Mouse (Mus musculus): ENCODE data around the gene Nxt1. TPM values are rescaled to one million over a fixed set of nuclear protein-coding genes. Genes with fewer than 3 reads are reported as not detected.

Nxt1 gene
- total RNA-seq, 2 experiments from 2014 or later = 11.5 to 11.9 TPM

DNA sequence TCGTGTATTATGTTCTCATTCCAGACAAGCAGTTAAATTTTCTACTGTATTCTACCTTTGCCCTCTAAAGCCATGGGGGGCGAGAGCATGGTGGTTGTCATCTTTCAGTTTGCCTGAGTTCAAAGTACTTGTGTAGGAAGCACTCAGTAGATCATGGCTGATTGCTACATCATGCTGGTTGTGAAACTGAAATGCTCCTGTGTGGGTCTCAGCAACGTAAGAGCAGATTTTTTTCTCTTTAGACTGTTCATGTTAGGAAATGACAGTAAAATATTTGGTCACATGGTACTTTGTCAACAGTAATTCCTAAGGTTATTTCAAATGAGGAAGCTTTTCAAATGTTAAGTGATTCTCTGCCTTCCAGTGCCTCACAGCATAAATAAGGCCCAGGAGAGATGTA is 13.3 kb downstream of the Nxt1 start:
- no peak for DNase-seq (ENCODE audit: low spot score in 2 of 2)
- intact Hi-C loops (cut with DNase I) = no loop called here

DNA sequence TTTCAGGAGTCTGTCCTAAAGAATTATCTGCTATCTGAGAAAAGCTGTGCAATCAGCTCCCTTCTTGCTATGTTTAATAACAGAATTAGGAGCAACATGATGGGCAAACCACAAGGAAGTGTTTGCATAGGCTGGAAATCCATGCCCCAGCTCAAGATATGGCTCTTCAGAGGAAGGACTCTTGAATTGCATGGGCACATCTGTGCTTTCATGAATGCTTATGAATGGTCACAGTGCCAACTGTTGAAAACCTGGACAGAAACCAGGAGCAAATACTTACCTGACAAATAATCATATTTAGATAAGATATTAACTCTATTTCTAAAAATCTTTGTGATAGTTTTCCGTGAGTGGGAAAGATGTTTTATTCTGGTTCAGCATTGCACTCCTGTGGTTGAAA is 14.5 kb downstream of the Nxt1 start:
- DNase-seq (ENCODE audit: low spot score in 2 of 2) = no peak
- intact Hi-C loops (cut with DNase I) = no loop called here

DNA sequence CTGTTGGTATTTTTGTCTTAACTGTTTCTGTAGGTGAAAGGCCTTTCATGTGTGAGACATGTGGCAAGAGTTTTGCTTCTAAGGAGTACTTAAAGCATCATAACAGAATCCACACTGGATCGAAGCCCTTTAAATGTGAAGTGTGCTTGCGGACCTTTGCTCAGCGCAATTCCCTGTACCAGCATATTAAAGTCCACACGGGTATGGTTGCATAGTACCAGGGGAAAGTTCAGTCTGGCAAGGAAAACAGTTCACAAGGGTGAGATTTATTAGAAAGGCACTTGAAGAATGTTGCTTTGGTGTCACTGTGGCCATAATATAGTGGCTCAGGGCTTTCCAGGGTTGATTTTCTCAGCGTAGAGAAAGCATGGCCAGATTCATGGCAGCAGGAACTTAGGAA is 15.6 kb downstream of the Nxt1 start:
- DNase-seq (ENCODE audit: low spot score in 2 of 2) = no peak
- intact Hi-C loops (cut with DNase I) = no loop called here

DNA sequence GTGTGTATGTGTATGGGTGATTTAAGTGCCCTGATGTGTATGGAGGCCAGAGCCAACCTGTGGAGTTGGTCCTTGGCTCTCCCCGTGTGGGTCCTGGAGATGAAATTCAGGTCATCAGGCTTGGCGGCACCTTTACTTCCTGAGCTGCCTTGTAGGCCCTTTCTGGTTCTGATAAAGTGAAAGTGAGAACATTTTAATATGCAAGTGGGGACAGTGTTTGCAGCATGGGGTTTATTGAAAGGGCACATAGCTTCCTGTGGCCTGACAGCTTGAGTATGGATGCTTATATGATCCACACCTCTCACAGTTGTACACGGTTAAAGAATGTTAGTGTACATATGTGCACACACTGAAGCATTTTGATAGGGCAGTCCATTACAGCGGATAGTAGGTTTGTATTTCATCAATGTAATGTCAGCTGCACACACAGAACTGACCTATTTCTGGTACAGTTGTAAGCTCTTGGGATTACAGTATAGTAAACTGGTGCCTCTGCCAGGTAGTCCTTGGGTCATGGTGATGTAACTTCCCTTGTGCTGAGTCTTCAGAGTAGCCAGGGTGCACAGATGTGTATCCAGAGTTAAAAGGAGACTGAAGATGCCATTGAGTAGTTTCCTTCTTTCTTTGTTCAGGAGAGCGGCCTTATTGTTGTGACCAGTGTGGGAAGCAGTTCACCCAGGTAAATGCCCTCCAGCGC is 17.2 kb downstream of the Nxt1 start:
- DNase-seq (ENCODE audit: low spot score in 2 of 2) = no peak
- intact Hi-C loops (cut with DNase I) = no loop called here

DNA sequence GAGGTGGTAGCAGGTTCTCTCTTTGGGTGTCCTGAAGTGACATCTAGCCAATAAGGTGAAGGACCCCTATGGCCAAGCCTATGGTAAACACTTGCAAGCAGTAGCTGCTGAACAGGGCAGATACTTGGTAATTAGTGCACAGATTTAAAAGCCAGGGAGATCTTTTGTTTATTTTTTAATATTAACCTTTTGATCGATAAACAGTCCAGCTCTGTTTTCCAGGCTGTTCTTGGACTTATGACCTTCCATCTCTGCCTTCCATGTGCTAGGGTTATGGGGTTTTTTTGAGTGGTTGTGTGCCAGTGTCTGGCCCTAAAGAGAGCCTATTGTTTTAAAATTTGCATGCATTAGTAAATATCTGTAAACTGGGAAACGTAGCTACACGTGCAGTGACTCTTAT is 17.9 kb downstream of the Nxt1 start:
- DNase-seq (ENCODE audit: low spot score in 2 of 2) = no peak
- intact Hi-C loops (cut with DNase I) = no loop called here

DNA sequence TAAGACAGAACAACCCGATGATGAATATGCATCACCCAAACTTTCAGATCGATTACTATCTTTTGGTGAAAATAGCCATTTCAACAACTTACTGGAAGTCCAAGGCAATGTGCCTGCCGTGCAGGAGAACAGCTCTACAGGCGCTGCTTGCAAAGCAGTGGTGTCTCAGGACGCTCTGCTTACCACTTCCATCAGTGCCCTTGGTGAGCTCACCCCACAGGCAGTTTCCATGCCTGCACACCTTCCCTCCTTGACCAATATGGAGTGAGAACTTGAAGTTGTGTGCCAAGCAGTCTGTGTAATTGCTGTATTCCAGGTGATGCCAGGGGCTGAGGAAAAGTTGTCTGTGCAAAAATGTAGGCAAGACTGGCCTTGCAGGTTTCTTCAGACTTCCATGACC is 18.4 kb downstream of the Nxt1 start:
- intact Hi-C loops (cut with DNase I) = no loop called here

DNA sequence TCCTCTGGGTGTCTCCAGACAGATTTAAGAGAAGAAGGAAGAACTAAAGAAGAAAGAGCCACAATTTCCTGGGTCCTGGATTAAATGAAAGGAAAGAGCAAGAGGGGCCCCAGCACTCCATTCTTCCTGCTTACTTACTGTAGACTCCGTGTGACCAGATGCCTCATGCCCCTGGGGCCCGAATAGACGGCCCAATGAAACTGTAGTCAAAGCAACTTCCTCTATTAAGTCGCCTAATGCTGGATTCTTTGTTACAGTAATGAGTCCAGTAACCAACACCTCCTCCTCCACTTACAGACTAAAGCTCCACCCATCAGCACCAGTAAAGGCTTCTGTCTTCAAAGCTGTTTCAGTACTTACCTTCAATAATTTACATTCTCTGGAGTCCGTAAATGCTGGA is 26.2 kb downstream of the Nxt1 start:
- intact Hi-C loops (cut with DNase I) = no loop called here
- no peak for DNase-seq (ENCODE audit: low spot score in 2 of 2)

More for the DNA sequence above, 18.4 kb downstream of the Nxt1 start:
- no peak for DNase-seq (ENCODE audit: low spot score in 2 of 2)

DNA sequence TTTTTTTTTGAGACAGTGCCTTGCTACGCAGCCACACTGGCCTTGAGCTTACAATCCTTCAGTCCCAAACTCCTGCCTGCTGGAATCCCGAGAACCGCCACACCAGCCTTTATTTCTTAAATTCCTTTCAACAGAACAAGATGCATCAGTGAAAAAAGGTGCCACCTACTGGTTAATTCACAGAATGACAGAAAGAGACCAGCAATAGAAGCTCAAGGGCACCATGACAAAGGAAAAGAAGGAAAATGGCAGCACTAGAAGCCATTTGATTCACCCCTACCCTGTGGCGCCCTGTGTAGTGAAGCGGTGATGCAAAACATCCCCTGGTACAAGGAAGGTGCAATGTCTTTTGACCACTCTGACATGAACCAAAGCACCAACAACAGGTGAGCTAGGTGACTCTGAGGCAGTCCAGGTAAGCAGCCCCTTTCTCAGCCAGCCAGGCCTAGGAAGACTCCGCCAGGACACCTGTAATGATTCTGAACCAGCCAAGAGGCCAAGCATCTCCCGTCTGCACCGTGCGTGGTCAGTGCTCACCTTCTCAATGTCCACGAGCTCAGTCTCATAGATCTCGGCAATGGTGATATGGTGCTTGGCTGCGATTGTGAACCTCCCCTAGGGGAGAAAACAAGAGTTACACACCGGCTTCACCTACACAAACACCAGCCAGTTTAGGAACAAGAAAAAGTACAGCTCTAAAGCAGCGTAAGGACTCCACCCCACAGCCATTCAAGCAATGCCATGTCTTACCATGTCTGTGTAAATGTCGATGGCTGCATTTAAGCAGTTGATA is 34.2 kb downstream of the Nxt1 start:
- DNase-seq (ENCODE audit: low spot score in 2 of 2) = no peak
- intact Hi-C loops (cut with DNase I) = no loop called here

DNA sequence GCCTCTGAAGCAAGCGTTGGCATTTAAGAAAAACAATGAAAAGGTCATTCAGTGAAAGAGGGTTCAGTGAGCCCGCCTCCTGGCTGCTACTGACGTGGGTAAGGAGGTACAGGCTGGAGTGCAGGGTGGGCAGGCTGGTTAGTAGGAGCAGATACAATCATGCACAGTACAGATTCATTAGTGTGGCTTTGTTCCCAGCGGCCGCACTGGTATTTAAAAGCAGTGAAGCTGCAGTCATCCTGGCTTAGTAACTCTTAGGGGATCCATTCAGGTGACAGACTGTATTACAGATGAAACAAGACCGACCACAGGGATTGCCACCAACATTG is 34.8 kb downstream of the Nxt1 start:
- no peak for DNase-seq (ENCODE audit: low spot score in 2 of 2)
- intact Hi-C loops (cut with DNase I) = no loop called here

DNA sequence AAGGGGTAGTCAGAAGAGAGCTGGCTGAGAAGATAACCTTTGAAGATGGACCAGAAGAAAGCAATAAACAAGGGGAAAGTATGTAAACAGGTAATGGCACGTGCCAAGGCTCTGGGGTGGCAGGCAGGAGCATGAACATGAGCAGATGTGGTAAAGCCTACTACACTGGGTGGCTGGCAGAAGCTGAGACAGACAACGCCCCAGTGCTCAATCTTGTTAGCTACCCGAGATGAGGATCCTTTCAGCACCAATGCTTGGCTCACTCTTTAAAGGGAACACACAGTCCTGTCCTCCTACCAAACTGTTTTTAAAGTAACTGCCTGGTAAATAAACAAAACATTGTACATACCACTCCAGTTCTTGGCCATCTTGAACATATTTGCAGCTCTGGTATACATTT is 39.9 kb downstream of the Nxt1 start:
- DNase-seq (ENCODE audit: low spot score in 2 of 2) = no peak
- intact Hi-C loops (cut with DNase I) = no loop called here

DNA sequence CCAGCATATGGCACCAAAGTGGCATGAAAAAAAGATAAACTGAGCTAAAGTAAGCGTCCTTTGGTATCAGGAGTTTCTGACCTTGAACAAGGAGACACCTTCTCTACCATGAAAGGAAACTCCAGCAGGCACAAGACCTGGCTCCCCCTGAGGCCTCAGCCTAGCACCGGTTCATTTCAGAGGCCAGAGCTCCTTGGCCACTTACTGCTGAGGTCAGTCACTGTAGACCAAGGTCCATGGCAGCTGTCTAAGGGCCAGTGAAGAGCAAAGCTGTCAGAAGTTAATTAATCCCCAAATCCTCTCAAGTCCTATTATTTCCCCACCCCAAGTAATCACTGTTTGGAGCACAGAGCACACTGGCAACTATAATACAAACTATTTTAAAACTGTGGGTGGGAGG is 44.7 kb downstream of the Nxt1 start:
- intact Hi-C loops (cut with DNase I) = no loop called here
- DNase-seq (ENCODE audit: low spot score in 2 of 2) = no peak

DNA sequence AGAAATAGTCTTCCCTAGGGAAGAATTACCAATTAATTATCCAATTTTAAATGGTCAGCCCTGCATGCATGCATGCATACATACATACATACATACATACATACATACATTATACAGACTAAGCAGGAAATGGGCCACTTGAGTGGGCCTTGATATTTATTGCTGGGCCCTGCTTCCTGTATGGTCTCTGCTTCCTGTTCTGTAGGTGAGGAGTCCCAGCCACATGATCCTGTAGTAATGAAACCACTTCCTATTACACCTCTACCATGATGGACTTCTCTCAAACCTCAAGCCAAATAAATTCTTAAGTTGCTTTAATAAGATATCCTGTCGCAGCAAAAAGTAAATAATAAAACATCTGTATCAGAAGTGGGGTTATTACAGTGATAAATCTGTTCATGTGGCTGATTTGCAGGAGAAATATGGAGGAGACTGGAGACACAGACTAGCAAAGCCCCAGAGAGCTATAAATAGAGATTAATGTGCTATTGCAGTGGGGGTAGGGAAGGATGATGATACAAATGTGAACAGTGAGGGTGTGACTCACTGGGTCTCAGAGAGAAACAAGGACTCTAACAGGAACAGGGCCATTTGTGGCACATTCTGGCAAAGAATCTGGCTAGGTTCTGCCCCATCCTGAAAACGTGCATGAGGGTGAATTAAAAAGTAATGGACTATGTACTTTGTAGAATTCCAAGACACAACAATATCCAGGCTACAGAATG is 47.0 kb downstream of the Nxt1 start:
- DNase-seq (ENCODE audit: low spot score in 2 of 2) = no peak
- intact Hi-C loops (cut with DNase I) = no loop called here

Other genes with a start within 250 kb of the Nxt1 start
- gene Cd93, start 229.0 kb upstream of the Nxt1 start, total RNA-seq (2021) = 1 to 10 TPM; 5.0 to 5.2 TPM
- gene Gzf1, start 8.4 kb downstream of the Nxt1 start, total RNA-seq (2021) = 10 to 100 TPM; 27.6 to 28.1 TPM
- 100 to 1,000 TPM; 342 to 359 TPM for gene Napb, start 59.9 kb downstream of the Nxt1 start, total RNA-seq (2021)
- gene Cstl1, start 77.8 kb downstream of the Nxt1 start, total RNA-seq (2021) = 1 to 10 TPM; 1.5 TPM
- gene Cst11, start 98.9 kb downstream of the Nxt1 start, total RNA-seq (2021) = not detected
- not detected for gene 8030411F24Rik, start 109.4 kb downstream of the Nxt1 start, total RNA-seq (2021)
- 1 to 10 TPM; 3.6 to 5.0 TPM for gene Cst12, start 116.8 kb downstream of the Nxt1 start, total RNA-seq (2021)
- gene Cst8, start 126.2 kb downstream of the Nxt1 start, total RNA-seq (2021) = not detected
- gene Cst13, start 147.5 kb downstream of the Nxt1 start, total RNA-seq (2021) = not detected
- gene Cst9, start 162.5 kb downstream of the Nxt1 start, total RNA-seq (2021) = not detected
- not detected for gene 9230104L09Rik, start 192.4 kb downstream of the Nxt1 start, total RNA-seq (2021)
- 1,000 to 10,000 TPM; 1,774 to 2,100 TPM for gene Cst3, start 203.1 kb downstream of the Nxt1 start, total RNA-seq (2021)